24 mouse cellular contexts compared by ENCODE assay signal in the genomic region with DNA sequence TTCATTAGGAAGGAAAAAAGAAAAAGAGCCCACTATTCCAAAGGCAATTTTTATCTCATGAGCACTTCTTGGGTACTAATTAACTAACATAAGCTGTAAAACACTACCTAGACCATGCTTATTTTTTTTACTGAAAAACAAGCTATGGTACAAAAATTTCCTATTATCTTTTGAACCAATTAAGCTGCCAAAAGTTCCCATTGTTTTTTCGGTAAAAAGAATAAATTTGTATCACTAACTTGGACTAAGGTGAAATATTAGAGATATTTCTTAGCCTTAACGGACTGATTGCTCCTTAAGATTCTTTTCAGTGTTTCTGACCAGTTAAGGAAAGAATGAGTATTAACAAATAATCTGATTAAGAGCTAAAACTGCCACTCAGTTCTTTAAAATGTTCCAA. TPM values are rescaled to one million over a fixed set of nuclear protein-coding genes. Genes with fewer than 3 reads are reported as not detected.
DNase-seq lines count a peak whose midpoint lies in the region; ATAC-seq and TF ChIP-seq lines count a peak whose summit lies in the region.
"Had no signal": no experiment of that assay in that cellular context is flagged by ENCODE, and none has a peak within 500 bp of the region (broad histone marks: within the 10 kb centered on the region; RNA-seq: fewer than 3 reads in every experiment).

No protein-coding gene starts in this region.

- no peak for DNase-seq in forebrain, embryonic 10.5 days (ENCODE audit: extremely low spot score, low spot score)
- peak; percentile 53 for DNase-seq in retina, embryonic 14.5 days (ENCODE audit: low spot score)
- no peak for DNase-seq in retina, postnatal 1 day
- no peak for DNase-seq in left cerebral cortex, postnatal 36 days (ENCODE audit: low spot score in 2 of 2)
- DNase-seq: adrenal gland, postnatal 14 days; cerebellum, adult 9-11 months; gastrocnemius, adult 2 months; kidney, adult 11 months; layer of hippocampus, adult 9-11 months; left cerebral cortex, postnatal 4 days; lung, postnatal 4 days; right cerebral cortex, postnatal 25 days; spleen, adult 18-20 months; thymus, postnatal 36 days had no signal

- H3K27ac ChIP-seq in forebrain, embryonic 10.5 days: no peak overlapping the region
- H3K27ac ChIP-seq in forebrain, embryonic 13.5 days: no peak overlapping the region
- H3K27ac ChIP-seq in intestine, postnatal 0 days (ENCODE audit: low read depth, low read length): no peak overlapping the region
- no peak overlapping the region for H3K27ac ChIP-seq in intestine, embryonic 16.5 days (ENCODE audit: low read length)
- H3K27ac ChIP-seq in neural tube, embryonic 14.5 days (ENCODE audit: low read depth, low read length): no peak overlapping the region
- H3K27ac ChIP-seq: gastrocnemius, adult 2 months; kidney, embryonic 15.5 days; left cerebral cortex, adult 2 months; limb, embryonic 15.5 days; liver, embryonic 14.5 days; lung, embryonic 15.5 days had no signal

- intact Hi-C loops in left cerebral cortex, postnatal 36 days (cut with DNase I): no loop called here

- H3K9ac ChIP-seq in forebrain, embryonic 13.5 days: no peak overlapping the region
- no peak overlapping the region for H3K9ac ChIP-seq in intestine, postnatal 0 days (ENCODE audit: low read depth, low read length)
- no peak overlapping the region for H3K9ac ChIP-seq in intestine, embryonic 16.5 days (ENCODE audit: low read depth, low read length)
- no peak overlapping the region for H3K9ac ChIP-seq in neural tube, embryonic 14.5 days (replicated peaks; ENCODE audit: low read depth, low read length)
- H3K9ac ChIP-seq: kidney, embryonic 15.5 days; limb, embryonic 15.5 days; liver, embryonic 14.5 days; lung, embryonic 15.5 days had no signal

- H3K36me3 ChIP-seq in forebrain, embryonic 10.5 days (replicated peaks): no peaks in the 10 kb centered on the region
- no peaks in the 10 kb centered on the region for H3K36me3 ChIP-seq in forebrain, embryonic 13.5 days (ENCODE audit: poor library complexity, severe bottlenecking)
- H3K36me3 ChIP-seq in intestine, postnatal 0 days (ENCODE audit: control insufficient read depth, insufficient read depth): no peaks in the 10 kb centered on the region
- H3K36me3 ChIP-seq in intestine, embryonic 16.5 days (ENCODE audit: control insufficient read depth, insufficient read depth, low read length): no peaks in the 10 kb centered on the region
- H3K36me3 ChIP-seq in neural tube, embryonic 14.5 days (ENCODE audit: control insufficient read depth, insufficient read depth, low read length): no peaks in the 10 kb centered on the region
- H3K36me3 ChIP-seq: kidney, embryonic 15.5 days; limb, embryonic 15.5 days; lung, embryonic 15.5 days had no signal

- H3K4me3 ChIP-seq in forebrain, embryonic 10.5 days: peak overlapping the region; percentile 80
- H3K4me3 ChIP-seq in forebrain, embryonic 13.5 days: no peak overlapping the region
- peak overlapping the region; percentile 92; the same call in 1 of the 2 replicates for H3K4me3 ChIP-seq in intestine, postnatal 0 days (ENCODE audit: low read depth, low read length)
- H3K4me3 ChIP-seq in intestine, embryonic 16.5 days (ENCODE audit: low read length): no peak overlapping the region
- peak overlapping the region; percentile 89; the same call in 1 of the 2 replicates for H3K4me3 ChIP-seq in neural tube, embryonic 14.5 days (ENCODE audit: low read depth, low read length)
- H3K4me3 ChIP-seq: gastrocnemius, adult 2 months had no signal

- no peak for TF ChIP-seq CTCF in intestine, postnatal 0 days (IDR thresholded peaks at IDR 0.05; ENCODE audit: low read depth)

- ATAC-seq in forebrain, embryonic 13.5 days: no peak
- no peak for ATAC-seq in intestine, postnatal 0 days
- no peak for ATAC-seq in intestine, embryonic 16.5 days
- no peak for ATAC-seq in neural tube, embryonic 14.5 days (ENCODE audit: low read depth)

- peaks cover 54% of the 10 kb centered on the region for H3K4me1 ChIP-seq in forebrain, embryonic 10.5 days
- peaks cover 18% of the 10 kb centered on the region for H3K4me1 ChIP-seq in forebrain, embryonic 13.5 days
- no peaks in the 10 kb centered on the region for H3K4me1 ChIP-seq in intestine, postnatal 0 days (replicated peaks; ENCODE audit: control insufficient read depth, insufficient read depth, low read length)
- peaks cover 9% of the 10 kb centered on the region; the same call in 1 of the 2 replicates for H3K4me1 ChIP-seq in intestine, embryonic 16.5 days (ENCODE audit: control insufficient read depth, insufficient read depth, low read length)
- peaks cover 12% of the 10 kb centered on the region for H3K4me1 ChIP-seq in neural tube, embryonic 14.5 days (ENCODE audit: control insufficient read depth, insufficient read depth, low read length)

- H3K9me3 ChIP-seq in forebrain, embryonic 10.5 days: no peaks in the 10 kb centered on the region
- H3K9me3 ChIP-seq in forebrain, embryonic 13.5 days (replicated peaks): no peaks in the 10 kb centered on the region
- H3K9me3 ChIP-seq in intestine, postnatal 0 days (ENCODE audit: control insufficient read depth): no peaks in the 10 kb centered on the region
- no peaks in the 10 kb centered on the region for H3K9me3 ChIP-seq in intestine, embryonic 16.5 days (ENCODE audit: control insufficient read depth, low read length)
- no peaks in the 10 kb centered on the region for H3K9me3 ChIP-seq in neural tube, embryonic 14.5 days (ENCODE audit: control insufficient read depth, low read length)
- H3K9me3 ChIP-seq: kidney, embryonic 15.5 days; limb, embryonic 15.5 days; lung, embryonic 15.5 days had no signal

- 28% methylated on average over 2 of the region's 2 CpGs for WGBS in forebrain, embryonic 10.5 days
- WGBS in forebrain, embryonic 13.5 days: 18% methylated on average over 2 of the region's 2 CpGs
- WGBS in intestine, postnatal 0 days: 42% methylated on average over 2 of the region's 2 CpGs
- 51% methylated on average over 2 of the region's 2 CpGs for WGBS in intestine, embryonic 16.5 days
- WGBS in neural tube, embryonic 14.5 days: 24% methylated on average over 2 of the region's 2 CpGs

- H3K4me2 ChIP-seq in forebrain, embryonic 13.5 days: no peak overlapping the region
- H3K4me2 ChIP-seq in intestine, postnatal 0 days (replicated peaks; ENCODE audit: low read depth): peak overlapping the region; percentile 77
- H3K4me2 ChIP-seq in intestine, embryonic 16.5 days (ENCODE audit: low read depth, low read length): no peak overlapping the region
- H3K4me2 ChIP-seq in neural tube, embryonic 14.5 days (ENCODE audit: low read depth, low read length): no peak overlapping the region
- H3K4me2 ChIP-seq: limb, embryonic 15.5 days had no signal

- H3K27me3 ChIP-seq in forebrain, embryonic 10.5 days (ENCODE audit: poor library complexity, severe bottlenecking): peaks cover 5% of the 10 kb centered on the region; the same call in 1 of the 2 replicates
- H3K27me3 ChIP-seq in forebrain, embryonic 13.5 days: peaks cover 18% of the 10 kb centered on the region
- no peaks in the 10 kb centered on the region for H3K27me3 ChIP-seq in intestine, postnatal 0 days (replicated peaks; ENCODE audit: control insufficient read depth, insufficient read depth, low read length)
- no peaks in the 10 kb centered on the region for H3K27me3 ChIP-seq in intestine, embryonic 16.5 days (replicated peaks; ENCODE audit: control insufficient read depth, insufficient read depth, low read length)
- no peaks in the 10 kb centered on the region for H3K27me3 ChIP-seq in neural tube, embryonic 14.5 days (ENCODE audit: control insufficient read depth, insufficient read depth, low read length)

RNA-seq across cellular contexts. Expression of a gene that starts 3.6 kb away (rescaled TPM):
- 4.2 and 4.8 TPM in 2 replicates for polyA plus RNA-seq in forebrain, embryonic 10.5 days (2016; fragmentation: Nextera tagmentation; extraction: Ambion mirVana)
- 1.0 and 1.5 TPM in 2 replicates for polyA plus RNA-seq in forebrain, embryonic 13.5 days (2015; fragmentation: Nextera tagmentation; extraction: Ambion mirVana)
- polyA plus RNA-seq in intestine, postnatal 0 days (2015; fragmentation: Nextera tagmentation; extraction: Ambion mirVana): 1.6 and 1.7 TPM in 2 replicates
- 1.4 and 1.7 TPM in 2 replicates for polyA plus RNA-seq in intestine, embryonic 16.5 days (2015; fragmentation: Nextera tagmentation; extraction: Ambion mirVana)
- polyA plus RNA-seq in neural tube, embryonic 14.5 days (2014; fragmentation: Nextera tagmentation; extraction: Ambion mirVana): 3.3 and 5.7 TPM in 2 replicates
- 1 to 10 TPM; 8.8 to 9.5 TPM for total RNA-seq in left cerebral cortex, postnatal 36 days (2021)

RNA-seq across cellular contexts. Expression of a gene that starts 7.9 kb away (rescaled TPM):
- 1.2 and 1.7 TPM in 2 replicates for polyA plus RNA-seq in forebrain, embryonic 10.5 days (2016; fragmentation: Nextera tagmentation; extraction: Ambion mirVana)
- polyA plus RNA-seq in forebrain, embryonic 13.5 days (2015; fragmentation: Nextera tagmentation; extraction: Ambion mirVana): 0.91 and 1.1 TPM in 2 replicates
- polyA plus RNA-seq in intestine, postnatal 0 days (2015; fragmentation: Nextera tagmentation; extraction: Ambion mirVana): 1.2 and 1.5 TPM in 2 replicates
- polyA plus RNA-seq in intestine, embryonic 16.5 days (2015; fragmentation: Nextera tagmentation; extraction: Ambion mirVana): 1.8 and 2.1 TPM in 2 replicates
- polyA plus RNA-seq in neural tube, embryonic 14.5 days (2014; fragmentation: Nextera tagmentation; extraction: Ambion mirVana): 0.94 and 13.4 TPM in 2 replicates
- total RNA-seq in left cerebral cortex, postnatal 36 days (2021): 1 to 10 TPM; 2.0 to 2.1 TPM
- total RNA-seq: megakaryocyte-erythroid progenitor cell, adult 5-6 weeks had no signal

Comparison
In these comparisons a context has a peak if more than half of its experiments do, and no peak if none do; other contexts are left out.
1. H3K4me3 ChIP-seq: peak in forebrain, embryonic 10.5 days (single experiment), intestine, postnatal 0 days (single experiment) and neural tube, embryonic 14.5 days (single experiment); none in forebrain, embryonic 13.5 days (single experiment) and intestine, embryonic 16.5 days (single experiment).